Mouse (Mus musculus) embryonic fibroblast, embryonic 13.5 days (primary cell): Measurements from ENCODE around the gene Bcl7a.
A peak's percentile ranks its signal among the peaks of the same experiment; 100 is the strongest.

Source experiments
- CTCF ChIP-seq: IDR thresholded peaks from 2 replicates; pipeline ENCODE4 v1.5.1; 2011; ENCODE audit warnings: mild to moderate bottlenecking, control low read depth, low read length, moderate library complexity, borderline replicate concordance; ENCODE audit not compliant: insufficient read depth
- POLR2A ChIP-seq: IDR thresholded peaks from 2 replicates; pipeline ENCODE4 v1.6.1; 2011; ENCODE audit warnings: low read depth, mild to moderate bottlenecking, control low read depth, low read length, moderate library complexity

DNA sequence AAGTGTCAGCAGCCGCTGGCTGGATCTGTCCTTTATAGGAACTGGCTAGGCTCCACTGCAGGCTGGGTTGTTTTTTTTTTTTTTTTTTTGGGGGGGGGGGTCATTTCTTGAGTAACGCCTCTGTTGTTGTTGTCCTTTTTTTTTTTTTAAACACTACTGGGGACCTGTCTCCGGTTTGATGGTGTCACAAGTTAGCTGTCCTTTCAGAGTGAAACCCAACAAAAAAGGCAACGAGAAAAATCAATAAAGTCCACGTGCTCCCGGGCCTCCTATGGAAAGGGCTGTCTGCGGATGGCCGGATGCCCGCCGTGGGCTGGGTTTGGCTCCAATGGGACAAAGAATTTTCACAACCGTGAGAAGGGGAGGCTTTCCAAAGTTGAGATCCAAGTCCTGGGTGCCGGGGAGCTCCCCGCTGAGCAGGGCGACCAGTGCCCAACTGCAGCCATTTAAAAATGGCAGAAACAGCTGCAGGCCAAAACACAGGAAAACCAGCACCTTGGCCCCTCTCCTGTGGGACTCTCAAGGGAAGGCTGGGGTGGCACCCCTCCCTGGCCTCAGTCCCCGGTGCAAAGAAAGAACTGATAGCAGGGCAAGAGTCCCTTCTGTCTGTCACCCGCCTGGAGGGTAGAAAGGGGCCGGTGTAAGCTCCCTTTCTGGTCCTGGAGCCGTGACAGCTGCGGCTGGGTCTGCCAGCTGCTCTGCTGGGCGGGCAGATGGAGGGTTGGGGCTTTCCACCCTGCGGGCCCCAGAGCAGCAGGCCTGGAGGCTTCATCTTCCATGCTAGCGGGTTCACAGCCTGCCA is 2.4 kb downstream of the Bcl7a start:
- no peak for TF ChIP-seq CTCF
- TF ChIP-seq POLR2A, result 0 out of 2 replicates have a peak, but pooled peaks have one; percentile 15
